Mouse (Mus musculus) CH12.LX (cell line): ENCODE results near the gene Ddx28. TPM values are rescaled to one million over a fixed set of nuclear protein-coding genes. Genes with fewer than 3 reads are reported as not detected.

Experiments used
- DNase-seq: peaks from one replicate; pipeline ENCODE4 v3.0.0-alpha.2; 2013; ENCODE audit errors: extremely low read depth
- H3K27ac ChIP-seq: 2 replicates; pipeline ENCODE4 v1.5.1; 2012; ENCODE audit warnings: low read depth, mild to moderate bottlenecking, control low read depth, moderate library complexity; ENCODE audit not compliant: insufficient read depth
- H3K27me3 ChIP-seq: replicated peaks from 2 replicates; pipeline ENCODE3; 2012; ENCODE audit warnings: inconsistent platforms
- H3K36me3 ChIP-seq, 2 experiments: replicated peaks in 1 of 2; 2 replicates each; pipeline versions ENCODE3 to v1.6.1; 2012; ENCODE audit warnings: inconsistent platforms in 1 of 2, low read length in 1 of 2, mild to moderate bottlenecking in 1 of 2, mixed read lengths in 1 of 2, moderate library complexity in 1 of 2; ENCODE audit not compliant: control insufficient read depth in 1 of 2, insufficient read depth in 1 of 2
- H3K4me1 ChIP-seq, 2 experiments: 2 replicates each; pipeline ENCODE4 v1.6.1; 2012; ENCODE audit warnings: inconsistent platforms in 1 of 2, moderate library complexity in 1 of 2; ENCODE audit not compliant: insufficient read depth in 2 of 2, control insufficient read depth in 1 of 2
- H3K4me2 ChIP-seq: 2 replicates; pipeline ENCODE4 v1.6.1; 2012; ENCODE audit warnings: low read depth, mild to moderate bottlenecking, control low read depth; ENCODE audit not compliant: poor library complexity, insufficient read depth, severe bottlenecking
- H3K4me3 ChIP-seq, 3 experiments: fragments of 150-350 bp in 1 of 3; sonication (generic) in 1 of 3; replicated peaks in 1 of 3; 2 replicates each; pipeline versions ENCODE3 to v1.5.1; 2011 to 2012; ENCODE audit warnings: low read depth in 2 of 3, low read length in 2 of 3, mild to moderate bottlenecking in 2 of 3, moderate library complexity in 2 of 3, control low read depth in 1 of 3, improper control_type of control experiment in 1 of 3, inconsistent platforms in 1 of 3, mixed read lengths in 1 of 3; ENCODE audit not compliant: poor library complexity in 1 of 3
- H3K79me2 ChIP-seq: replicated peaks from 2 replicates; pipeline ENCODE4 v1.6.1; 2012; ENCODE audit warnings: mild to moderate bottlenecking, moderate library complexity; ENCODE audit not compliant: control insufficient read depth, poor library complexity, insufficient read depth, severe bottlenecking; ENCODE audit errors: extremely low read depth
- H3K9ac ChIP-seq: 2 replicates; pipeline ENCODE4 v1.6.1; 2012; ENCODE audit warnings: low read depth, mild to moderate bottlenecking, control low read depth, moderate library complexity; ENCODE audit not compliant: insufficient read depth
- H3K9me3 ChIP-seq: replicated peaks from 2 replicates; pipeline ENCODE3; 2012; ENCODE audit warnings: low read length, inconsistent platforms, mixed read lengths
- BHLHE40 ChIP-seq: IDR thresholded peaks from 2 replicates; pipeline ENCODE4 v1.6.1; 2011; ENCODE audit warnings: mild to moderate bottlenecking, low read depth, low read length, improper control_type of control experiment
- CHD1 ChIP-seq: IDR thresholded peaks from 2 replicates; pipeline ENCODE4 v1.6.1; 2012; ENCODE audit warnings: low read depth, low read length, improper control_type of control experiment, inconsistent platforms
- CHD2 ChIP-seq: IDR thresholded peaks from 2 replicates; pipeline ENCODE4 v1.6.1; 2011; ENCODE audit warnings: low read length, improper control_type of control experiment
- CTCF ChIP-seq, 2 experiments: IDR thresholded peaks in 1 of 2; conservative IDR thresholded peaks in 1 of 2; 2 replicates each; pipeline ENCODE4 v1.5.1; 2011 to 2012; ENCODE audit warnings: low read depth in 2 of 2, low read length in 2 of 2, improper control_type of control experiment in 1 of 2, inconsistent platforms in 1 of 2, mild to moderate bottlenecking in 1 of 2, moderate library complexity in 1 of 2
- E2F4 ChIP-seq: IDR thresholded peaks from 2 replicates; pipeline ENCODE4 v1.6.1; 2011; ENCODE audit warnings: low read depth, low read length, improper control_type of control experiment; ENCODE audit not compliant: insufficient replicate concordance
- ELF1 ChIP-seq: IDR thresholded peaks from 2 replicates; pipeline ENCODE4 v1.6.1; 2014; ENCODE audit warnings: low read depth, mild to moderate bottlenecking, inconsistent platforms, low read length, improper control_type of control experiment
- EP300 ChIP-seq: IDR thresholded peaks from 2 replicates; pipeline ENCODE4 v1.6.1; 2011; ENCODE audit warnings: low read length, improper control_type of control experiment
- ETS1 ChIP-seq: conservative IDR thresholded peaks from 2 replicates; pipeline ENCODE4 v1.6.1; 2012; ENCODE audit warnings: low read depth, mild to moderate bottlenecking, inconsistent platforms, low read length, improper control_type of control experiment, moderate library complexity
- GABPA ChIP-seq: IDR thresholded peaks from 2 replicates; pipeline ENCODE4 v1.6.1; 2012; ENCODE audit warnings: low read depth, low read length, improper control_type of control experiment, inconsistent platforms; ENCODE audit not compliant: insufficient replicate concordance
- HCFC1 ChIP-seq: IDR thresholded peaks from 2 replicates; pipeline ENCODE4 v1.6.1; 2012; ENCODE audit warnings: low read depth, mild to moderate bottlenecking, inconsistent platforms, low read length, improper control_type of control experiment
- IRF4 ChIP-seq: IDR thresholded peaks from 2 replicates; pipeline ENCODE4 v1.6.1; 2014; ENCODE audit warnings: low read depth, mild to moderate bottlenecking, inconsistent platforms, low read length, improper control_type of control experiment
- JUN ChIP-seq: IDR thresholded peaks from 2 replicates; pipeline ENCODE4 v1.6.1; 2011; ENCODE audit warnings: low read depth, mild to moderate bottlenecking, low read length, improper control_type of control experiment, moderate library complexity; ENCODE audit not compliant: insufficient read depth
- JUND ChIP-seq: conservative IDR thresholded peaks from 2 replicates; pipeline ENCODE4 v1.6.1; 2011; ENCODE audit warnings: low read depth, low read length, improper control_type of control experiment
- KAT2A ChIP-seq: IDR thresholded peaks from 2 replicates; pipeline ENCODE4 v1.6.1; 2012; ENCODE audit warnings: low read length, improper control_type of control experiment, inconsistent platforms; ENCODE audit not compliant: insufficient replicate concordance
- MAFK ChIP-seq: IDR thresholded peaks from 2 replicates; pipeline ENCODE4 v1.6.1; 2011; ENCODE audit warnings: low read length, improper control_type of control experiment; ENCODE audit not compliant: insufficient replicate concordance
- MAX ChIP-seq: IDR thresholded peaks from 2 replicates; pipeline ENCODE4 v1.6.1; 2011; ENCODE audit warnings: low read length, improper control_type of control experiment
- MAZ ChIP-seq: IDR thresholded peaks from 2 replicates; pipeline ENCODE4 v1.6.1; 2012; ENCODE audit warnings: low read depth, mild to moderate bottlenecking, inconsistent platforms, low read length, improper control_type of control experiment, moderate library complexity
- MEF2A ChIP-seq: IDR thresholded peaks from 2 replicates; pipeline ENCODE4 v1.6.1; 2014; ENCODE audit warnings: low read depth, mild to moderate bottlenecking, inconsistent platforms, low read length, improper control_type of control experiment, borderline replicate concordance
- MXI1 ChIP-seq: IDR thresholded peaks from 2 replicates; pipeline ENCODE4 v1.6.1; 2011; ENCODE audit warnings: mild to moderate bottlenecking, low read depth, low read length, improper control_type of control experiment
- MYC ChIP-seq: IDR thresholded peaks from 2 replicates; pipeline ENCODE4 v1.6.1; 2011; ENCODE audit warnings: low read depth, mild to moderate bottlenecking, improper control_type of control experiment, low read length
- NELFE ChIP-seq: IDR thresholded peaks from 2 replicates; pipeline ENCODE4 v1.6.1; 2011; ENCODE audit warnings: low read depth, low read length, improper control_type of control experiment
- NRF1 ChIP-seq: IDR thresholded peaks from 2 replicates; pipeline ENCODE4 v1.6.1; 2014; ENCODE audit warnings: low read depth, mild to moderate bottlenecking, inconsistent platforms, low read length, improper control_type of control experiment, moderate library complexity
- PAX5 ChIP-seq: IDR thresholded peaks from 2 replicates; pipeline ENCODE4 v1.6.1; 2012; ENCODE audit warnings: low read length, inconsistent platforms, mixed read lengths
- POLR2A ChIP-seq: IDR thresholded peaks from 2 replicates; pipeline ENCODE4 v1.6.1; 2011; ENCODE audit warnings: low read depth, mild to moderate bottlenecking, improper control_type of control experiment, low read length
- POLR2AphosphoS2 ChIP-seq: IDR thresholded peaks from 2 replicates; pipeline ENCODE4 v1.6.1; 2011; ENCODE audit warnings: low read depth, low read length, improper control_type of control experiment
- RAD21 ChIP-seq: IDR thresholded peaks from 2 replicates; pipeline ENCODE4 v1.6.1; 2011; ENCODE audit warnings: low read depth, mild to moderate bottlenecking, low read length, improper control_type of control experiment, moderate library complexity
- RCOR1 ChIP-seq: conservative IDR thresholded peaks from 2 replicates; pipeline ENCODE4 v1.6.1; 2012; ENCODE audit warnings: low read depth, mild to moderate bottlenecking, inconsistent platforms, low read length, improper control_type of control experiment
- SIN3A ChIP-seq: IDR thresholded peaks from 2 replicates; pipeline ENCODE4 v1.6.1; 2012; ENCODE audit warnings: low read length, improper control_type of control experiment, inconsistent platforms
- SMC3 ChIP-seq: IDR thresholded peaks from 2 replicates; pipeline ENCODE4 v1.6.1; 2011; ENCODE audit warnings: low read depth, low read length, improper control_type of control experiment
- TBP ChIP-seq: conservative IDR thresholded peaks from 2 replicates; pipeline ENCODE4 v1.6.1; 2011; ENCODE audit warnings: low read depth, low read length, improper control_type of control experiment
- TCF12 ChIP-seq: IDR thresholded peaks from 2 replicates; pipeline ENCODE4 v1.6.1; 2014; ENCODE audit warnings: low read depth, mild to moderate bottlenecking, inconsistent platforms, low read length, improper control_type of control experiment
- UBTF ChIP-seq: IDR thresholded peaks from 2 replicates; pipeline ENCODE4 v1.6.1; 2012; ENCODE audit warnings: low read depth, mild to moderate bottlenecking, inconsistent platforms, low read length, improper control_type of control experiment, moderate library complexity
- USF1 ChIP-seq: IDR thresholded peaks from 2 replicates; pipeline ENCODE4 v1.6.1; 2014; ENCODE audit warnings: low read depth, mild to moderate bottlenecking, inconsistent platforms, low read length, improper control_type of control experiment
- USF2 ChIP-seq: conservative IDR thresholded peaks from 2 replicates; pipeline ENCODE4 v1.6.1; 2011; ENCODE audit warnings: low read depth, low read length, improper control_type of control experiment
- ZC3H11A ChIP-seq: IDR thresholded peaks from 2 replicates; pipeline ENCODE4 v1.6.1; 2012; ENCODE audit warnings: low read depth, mild to moderate bottlenecking, inconsistent platforms, low read length, improper control_type of control experiment
- ZKSCAN1 ChIP-seq: IDR thresholded peaks from 2 replicates; pipeline ENCODE4 v1.6.1; 2012; ENCODE audit warnings: low read depth, inconsistent platforms, low read length, improper control_type of control experiment, borderline replicate concordance
- ZMIZ1 ChIP-seq: IDR thresholded peaks from 2 replicates; pipeline ENCODE4 v1.6.1; 2012; ENCODE audit warnings: low read depth, mild to moderate bottlenecking, inconsistent platforms, low read length, improper control_type of control experiment
- ZNF384 ChIP-seq: IDR thresholded peaks from 2 replicates; pipeline ENCODE4 v1.6.1; 2012; ENCODE audit warnings: low read depth, low read length, improper control_type of control experiment, inconsistent platforms
- dilution Hi-C: fragments of 300-500 bp; cut with MboI; formaldehyde crosslinking; loops from 2 replicates; pipeline ENCODE4 v1.14.3; 2020; ENCODE audit warnings: low sequenced_read_pairs; ENCODE audit not compliant: extremely low pct_unique_long_range_greater_than_20kb, extremely low pct_ligation_motif_present
- in situ Hi-C: fragments of 300-500 bp; cut with MboI; formaldehyde crosslinking; loops from 3 replicates; pipeline ENCODE4 v1.14.3; 2019; ENCODE audit warnings: low sequenced_read_pairs, low pct_ligation_motif_present, low pct_unique_long_range_greater_than_20kb, mixed read lengths
- polyA plus RNA-seq: library from polyadenylated mRNA; unstranded; fragments of >175 nt; gene quantifications from 2 replicates; pipeline ENCODE4 v1.2.1, GENCODE M21; 2012; ENCODE audit warnings: low read depth; ENCODE audit not compliant: insufficient read length
- total RNA-seq, 2 experiments: library from RNA; depleted of rRNA; stranded (reverse); fragments of 300-350 nt in 1 of 2; fragments of >200 nt in 1 of 2; gene quantifications; 2 replicates each; pipeline ENCODE4 v1.2.3; 2012 to 2014

The Ddx28 gene
- total and polyA plus RNA-seq, 3 experiments: 15.5 to 21.8 (median 19.8) TPM

GRCm38 (mm10) chr8:106039605-106040004 lies 27.9 kb upstream of the Ddx28 start:
- in situ Hi-C loops: loop anchor here (25.0 kb wide), 1 partner anchor 327 kb away; the partner anchor contains the start of genes 4933405L10Rik, Acd, Enkd1 and Pard6a
- Histone ChIP-seq H3K9me3 (no peaks in the 10 kb centered on the region), H3K4me2 (no peak overlapping the region; the same call in 1 of the 2 replicates), H3K4me3 (no peak overlapping the region), H3K27ac (peak overlapping the region; percentile 25; the same call in 1 of the 2 replicates), H3K79me2 (no peaks in the 10 kb centered on the region), H3K27me3 (no peaks in the 10 kb centered on the region), H3K36me3 (peaks cover 29 to 69% of the 10 kb centered on the region in 2 experiments), H3K9ac (no peak overlapping the region), H3K4me1 (peaks cover 16 to 50% of the 10 kb centered on the region in 2 experiments)
- TF ChIP-seq HCFC1 (no peak), NRF1 (no peak), SIN3A (peak; percentile 40; the same call in 1 of the 2 replicates), MEF2A (peak; percentile 38; the same call in 1 of the 2 replicates), GABPA (no peak), BHLHE40 (peak; percentile 78), MAX (peak; percentile 80), ZKSCAN1 (0 out of 2 replicates have a peak, but pooled peaks have one; percentile 38), ZC3H11A (no peak), RCOR1 (peak; percentile 73), IRF4 (peak; percentile 90), JUN (no peak), ZMIZ1 (no peak), CTCF (conservative IDR thresholded peaks at IDR 0.05 in 1 of 2, IDR thresholded peaks at IDR 0.05 in 1 of 2; ENCODE audit: low read depth in 2 of 2, low read length in 2 of 2) (no peak), ZNF384 (no peak; the same call in 1 of the 2 replicates), MYC (peak; percentile 86; the same call in 1 of the 2 replicates), USF2 (no peak), CHD2 (peak; percentile 45), MXI1 (peak; percentile 65; the same call in 1 of the 2 replicates), E2F4 (no peak), KAT2A (no peak), UBTF (no peak), USF1 (peak; percentile 38), TBP (0 out of 2 replicates have a peak, but pooled peaks have one; percentile 20), SMC3 (no peak; the same call in 1 of the 2 replicates), MAFK (0 out of 2 replicates have a peak, but pooled peaks have one; percentile 18), PAX5 (no peak), MAZ (no peak), ETS1 (peak; percentile 69), POLR2AphosphoS2 (no peak), POLR2A (no peak), EP300 (peak; percentile 82), NELFE (peak; percentile 42; the same call in 1 of the 2 replicates), RAD21 (no peak; the same call in none of the 2 replicates), ELF1 (peak; percentile 69), JUND (peak; percentile 51; the same call in 1 of the 2 replicates), TCF12 (0 out of 2 replicates have a peak, but pooled peaks have one; percentile 14), CHD1 (no peak)
- DNase-seq: no peak
- dilution Hi-C loops: no loop called here
